Mouse (Mus musculus) gastrocnemius, postnatal 14 days (tissue): ENCODE data around the gene Rbmx. TPM values are rescaled to one million over a fixed set of nuclear protein-coding genes. Genes with fewer than 3 reads are reported as not detected.
A peak's percentile ranks its signal among the peaks of the same experiment; 100 is the strongest.

Experiments used
- DNase-seq: peaks from one replicate; pipeline ENCODE4 v3.0.0; 2021; ENCODE audit warnings: mixed read lengths
- intact Hi-C: fragments of 180-260 bp; cut with DNase I; formaldehyde crosslinking; loops from one replicate; pipeline ENCODE4 v1.15.1; 2025; ENCODE audit warnings: low total_unique reads
- long read RNA-seq, 2 experiments: library from polyadenylated mRNA; stranded (forward); transcript quantifications; one replicate each; pipeline ENCODE4 v2.0.0; 2021
- total RNA-seq, 2 experiments: library from RNA; stranded (reverse); gene quantifications; 2 replicates each; pipeline ENCODE4 v1.2.3; 2021

The Rbmx gene
- total RNA-seq: 10 to 100 TPM; 22.2 to 22.7 TPM
- long read RNA-seq, experiment 1, partial matches to known transcripts: 1 of 16 reads
- long read RNA-seq, experiment 1, other reads (novel, unspliced or antisense): 11 of 16 reads
- long read RNA-seq, experiment 2, partial matches to known transcripts: 14 of 20 reads
- long read RNA-seq, experiment 2, other reads (novel, unspliced or antisense): 2 of 20 reads

- intact Hi-C loops: no loop called here
- DNase-seq: peak; percentile 69
Measured at GRCm38 (mm10) chrX:57392367-57393246, at the start of gene Rbmx. Gene Rbmx (minus strand): TSS chrX:57393036.

DNA sequence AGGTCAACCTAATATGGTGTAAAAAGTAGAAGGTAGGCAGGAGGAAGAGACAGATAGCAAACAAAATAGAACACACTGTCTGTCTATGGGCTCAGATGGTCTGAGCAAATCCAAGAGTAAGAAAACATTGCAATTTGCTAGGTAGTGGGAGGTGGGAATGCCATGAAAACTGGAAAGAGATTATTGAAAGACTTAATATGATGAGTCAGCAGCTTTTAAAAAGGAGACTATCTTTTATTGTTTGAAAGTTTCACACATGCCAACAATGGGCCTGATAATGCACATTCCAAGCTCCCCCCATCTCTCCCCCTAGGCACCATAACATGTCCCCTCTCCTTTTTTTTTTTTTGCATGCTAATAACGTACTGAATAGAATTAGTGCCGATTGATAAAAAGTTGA lies 41.1 kb upstream of the Rbmx start:
- intact Hi-C loops: loop anchor here (5.0 kb wide), 1 partner anchor 243 kb away; no protein-coding TSS in a partner anchor
- DNase-seq: no peak

GRCm38 (mm10) chrX:57431610-57432009 lies 38.8 kb upstream of the Rbmx start:
- intact Hi-C loops: loop anchor here (5.0 kb wide), 1 partner anchor 246 kb away; no protein-coding TSS in a partner anchor
- DNase-seq: no peak

GRCm38 (mm10) chrX:57408769-57409168 lies 15.9 kb upstream of the Rbmx start, which contains the start of gene Gm364:
Gene Gm364 (plus strand): TSS chrX:57409154.
- no peak for DNase-seq
- intact Hi-C loops: no loop called here

- intact Hi-C loops: no loop called here
- DNase-seq: no peak
Measured at GRCm38 (mm10) chrX:57403651-57404050, 10.8 kb upstream of the Rbmx start.

- DNase-seq: no peak
- intact Hi-C loops: no loop called here
Measured at GRCm38 (mm10) chrX:57401388-57401787, 8.6 kb upstream of the Rbmx start.

DNA sequence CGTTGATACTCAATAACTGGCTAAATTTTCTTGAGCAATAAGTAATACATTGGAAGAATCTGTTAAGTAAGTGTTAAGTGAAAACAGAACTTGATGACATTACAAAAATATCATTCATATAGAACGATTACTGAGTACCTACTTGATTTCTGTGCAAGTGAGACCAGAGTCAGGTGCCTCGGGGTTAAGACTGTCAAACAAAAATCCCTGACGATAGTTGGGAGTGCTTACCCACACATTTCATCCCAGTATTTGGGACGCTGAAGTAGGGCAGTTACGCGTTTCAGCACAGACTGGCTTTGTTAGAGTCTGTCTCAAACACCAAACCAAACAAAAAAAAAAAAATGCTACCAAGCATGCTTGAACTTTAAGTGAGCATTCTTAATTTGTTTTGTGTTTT lies 576 bp upstream of the Rbmx start:
- intact Hi-C loops: no loop called here
- DNase-seq: no peak

- intact Hi-C loops: no loop called here
- no peak for DNase-seq
Measured at GRCm38 (mm10) chrX:57380915-57381314, 11.9 kb downstream of the Rbmx start.

DNA sequence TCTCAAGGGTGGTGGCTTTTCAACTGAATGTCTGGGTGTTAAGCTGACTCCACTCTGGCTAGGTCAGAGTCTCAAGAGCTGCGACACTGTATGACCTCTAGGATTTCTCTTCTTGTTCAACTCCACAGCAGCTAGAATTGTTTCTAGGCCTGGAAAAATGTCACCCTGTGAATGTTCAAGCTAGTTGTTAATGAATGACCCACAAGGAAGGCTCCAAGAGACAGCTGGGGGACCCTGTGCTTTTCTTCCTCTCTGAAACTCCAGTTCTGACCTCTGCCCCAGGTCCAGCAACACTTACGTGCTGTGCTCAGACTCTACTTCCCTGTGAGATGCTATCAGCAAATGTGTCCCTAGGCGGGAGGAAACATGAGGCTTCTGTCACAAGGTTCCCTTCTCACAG lies 14.3 kb downstream of the Rbmx start:
- DNase-seq: no peak
- intact Hi-C loops: no loop called here

DNA sequence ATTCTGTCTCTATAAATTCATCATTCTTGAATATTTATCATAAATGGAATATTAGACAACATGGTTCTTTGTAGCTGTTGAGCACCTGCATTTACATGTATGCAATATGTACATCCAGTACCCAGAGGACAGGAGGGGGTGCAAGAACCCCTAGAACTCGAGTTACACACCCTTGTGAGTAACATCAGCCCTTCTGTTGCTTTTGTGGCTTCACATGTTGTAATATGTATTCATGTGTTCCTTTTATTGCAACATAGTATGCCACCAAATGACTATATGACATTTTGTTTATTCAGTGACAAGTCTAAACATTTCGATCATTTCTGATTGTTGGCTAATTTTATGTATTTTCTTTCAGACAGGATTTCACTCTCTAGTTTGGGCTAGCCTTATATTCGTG lies 15.7 kb downstream of the Rbmx start:
- no peak for DNase-seq
- intact Hi-C loops: no loop called here

DNA sequence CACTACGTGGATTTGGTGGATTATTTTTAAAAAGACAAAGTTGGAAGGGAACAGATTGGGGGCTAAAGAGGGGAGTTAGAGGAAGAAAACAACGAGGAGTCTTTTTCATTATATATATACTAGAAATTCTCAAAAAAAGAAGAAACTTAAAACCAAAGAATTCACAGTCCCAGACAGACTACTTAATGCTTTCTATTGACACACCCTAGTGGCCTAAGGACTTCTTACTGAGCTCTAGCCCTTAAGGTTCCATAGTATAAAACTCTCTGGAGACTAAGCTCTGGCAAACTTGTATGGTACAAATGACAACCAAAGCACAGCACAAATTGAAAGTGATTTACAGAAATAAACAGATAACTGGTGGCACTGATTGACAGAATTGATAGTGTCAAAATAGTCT lies 18.8 kb downstream of the Rbmx start:
- intact Hi-C loops: no loop called here
- DNase-seq: no peak

DNA sequence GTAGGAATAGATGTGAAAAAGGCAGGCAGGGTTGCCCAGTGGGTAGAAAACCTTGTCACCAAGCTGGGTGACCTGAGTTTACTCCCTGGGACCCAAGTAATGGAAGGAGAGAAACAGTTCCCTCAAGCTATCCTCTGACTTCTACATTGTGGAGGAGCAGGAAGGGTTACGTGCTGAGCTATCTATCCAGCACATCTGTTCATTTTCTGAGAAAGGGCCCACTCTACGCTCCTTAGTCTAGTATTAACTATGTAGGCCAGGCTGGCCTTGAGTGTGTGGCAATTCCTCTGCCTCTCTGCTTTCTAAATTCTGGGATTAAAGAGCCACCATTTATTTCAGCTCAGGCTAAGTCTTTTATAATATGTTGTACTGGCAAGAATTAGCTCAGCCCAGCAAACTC lies 19.3 kb downstream of the Rbmx start:
- DNase-seq: no peak
- intact Hi-C loops: no loop called here

DNA sequence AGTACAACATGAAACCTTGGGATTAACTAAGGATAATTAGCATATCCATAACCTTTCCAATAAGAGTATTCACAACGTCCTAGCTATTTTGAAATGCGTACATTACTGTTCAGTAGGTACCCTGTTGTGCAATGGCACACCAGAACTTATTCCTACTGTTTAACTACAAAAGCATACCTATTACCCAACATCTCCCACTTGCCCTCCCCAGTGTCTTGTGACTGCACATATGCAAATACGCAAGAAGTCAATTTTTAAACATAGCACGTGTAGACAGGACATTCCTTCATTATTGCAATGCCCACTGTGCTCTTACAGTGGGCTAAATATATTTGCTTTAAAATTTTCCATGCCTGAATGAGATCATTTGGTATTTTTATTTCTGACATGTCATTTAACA lies 19.9 kb downstream of the Rbmx start:
- intact Hi-C loops: no loop called here

GRCm38 (mm10) chrX:57364891-57365569 lies 27.8 kb downstream of the Rbmx start:
- DNase-seq: no peak
- intact Hi-C loops: no loop called here

More for the DNA sequence above, 19.9 kb downstream of the Rbmx start:
- DNase-seq: no peak

DNA sequence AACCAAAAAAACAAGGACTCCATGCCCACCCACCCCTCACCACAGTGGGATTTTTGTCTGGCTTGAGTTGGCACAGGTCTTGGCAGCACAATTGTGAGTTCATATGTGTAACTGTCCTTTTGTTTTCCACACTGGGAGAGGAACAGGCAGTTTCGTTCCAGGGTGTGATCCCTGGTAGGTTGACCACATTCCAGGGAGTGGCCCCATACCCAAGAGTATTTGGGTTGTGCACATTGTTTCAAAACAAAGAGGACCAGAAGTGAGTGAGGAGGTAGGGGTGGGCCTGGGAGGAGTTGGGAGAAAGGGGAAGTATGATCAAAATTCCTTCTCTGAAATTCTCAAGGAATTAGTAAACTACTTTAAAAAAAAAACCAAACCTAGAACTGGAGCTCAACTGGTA lies 33.5 kb downstream of the Rbmx start:
- no peak for DNase-seq
- intact Hi-C loops: no loop called here

- intact Hi-C loops: no loop called here
- DNase-seq: no peak
Measured at GRCm38 (mm10) chrX:57339220-57339619, 53.6 kb downstream of the Rbmx start.

DNA sequence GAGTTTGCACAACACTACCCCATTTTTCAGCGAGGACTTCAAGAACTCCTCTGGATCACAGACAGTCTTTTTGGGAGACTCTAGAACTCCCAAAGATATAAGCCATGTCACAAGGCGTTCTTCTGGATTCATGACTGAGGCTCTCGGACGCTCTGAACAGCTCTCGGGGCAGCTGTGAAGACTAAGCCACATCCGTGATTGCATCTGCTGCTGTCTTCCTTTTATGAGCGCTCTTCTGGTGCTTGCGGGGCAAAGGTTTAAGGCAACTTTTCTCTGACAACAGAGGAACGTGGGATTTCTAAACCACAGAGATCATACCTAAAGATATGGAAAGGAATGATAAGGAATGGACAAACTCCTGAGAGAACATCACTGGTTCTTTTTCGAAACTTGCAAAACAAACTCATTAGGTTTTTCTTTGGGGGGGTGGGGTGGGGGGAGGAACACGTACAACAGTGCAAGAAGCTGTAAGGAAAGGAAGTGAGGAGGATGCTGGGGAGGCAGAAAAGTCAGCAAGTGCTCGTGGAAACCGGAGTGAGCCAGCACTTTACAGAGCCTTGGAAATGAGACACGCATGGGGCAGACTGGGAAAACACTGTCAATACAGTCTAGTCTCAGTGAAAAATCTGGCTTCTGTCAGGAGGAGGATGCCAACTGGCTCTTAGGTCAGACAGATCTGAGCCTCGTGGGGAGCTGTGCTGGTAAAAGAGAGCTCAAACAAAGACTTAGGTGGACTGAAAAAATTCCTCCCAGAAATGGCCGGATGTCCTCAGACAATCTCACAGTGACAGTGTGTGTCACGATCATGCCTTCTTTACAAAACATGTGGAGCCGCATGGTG lies 54.2 kb downstream of the Rbmx start, which contains the start of gene Arhgef6:
Gene Arhgef6 (minus strand): TSS at position 359 of the 841 bp plus-strand sequence.
- intact Hi-C loops: no loop called here
- DNase-seq: peak; percentile 21

DNA sequence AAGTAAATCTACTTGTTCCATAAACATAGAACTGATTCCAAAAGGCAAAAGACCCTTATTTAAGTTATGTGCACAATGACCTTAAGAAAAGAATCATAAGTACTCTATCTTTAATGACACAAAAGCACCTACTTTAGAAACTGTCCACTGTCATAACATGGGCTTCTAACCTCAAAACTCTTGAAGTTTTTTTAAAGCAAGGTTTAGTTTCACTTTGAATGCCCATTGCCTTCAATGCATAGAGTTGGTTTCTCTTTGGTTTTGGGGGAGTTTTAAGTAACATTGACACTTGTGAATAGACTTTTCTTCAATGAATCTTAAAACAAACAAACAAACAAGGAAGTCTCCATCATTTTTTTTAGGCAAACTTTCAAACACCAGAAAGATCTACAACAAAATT lies 55.3 kb downstream of the Rbmx start:
- no peak for DNase-seq

GRCm38 (mm10) chrX:57336958-57337357 lies 55.9 kb downstream of the Rbmx start:
- no peak for DNase-seq
- intact Hi-C loops: no loop called here

More for the DNA sequence above, 55.3 kb downstream of the Rbmx start:
- intact Hi-C loops: no loop called here
